In genomic region chrX:56346176-56346931, GRCm38 (mm10) we compare ENCODE assay signal across 8 mouse cellular contexts. TPM values are rescaled to one million over a fixed set of nuclear protein-coding genes. Genes with fewer than 3 reads are reported as not detected.
DNase-seq lines count a peak whose midpoint lies in the region; ATAC-seq and TF ChIP-seq lines count a peak whose summit lies in the region.

Gene Zfp449 (plus strand): TSS chrX:56346400.

- TF ChIP-seq CTCF in heart, adult 2 months (IDR thresholded peaks at IDR 0.05): no peak
- TF ChIP-seq CTCF in kidney, adult 2 months (conservative IDR thresholded peaks at IDR 0.05; ENCODE audit: insufficient read depth, insufficient read length, low read depth, low read length): no peak

- no peaks in the 10 kb centered on the region for H3K9me3 ChIP-seq in embryonic facial prominence, embryonic 13.5 days
- no peaks in the 10 kb centered on the region for H3K9me3 ChIP-seq in limb, embryonic 12.5 days
- no peaks in the 10 kb centered on the region for H3K9me3 ChIP-seq in midbrain, embryonic 14.5 days (ENCODE audit: control insufficient read depth, low read length)

- TF ChIP-seq EP300 in heart, adult 2 months (IDR thresholded peaks at IDR 0.05; ENCODE audit: insufficient read depth, low read depth, low read length): no peak

- peak; percentile 91 for DNase-seq in 3T3-L1 (ENCODE audit: low read depth, low spot score)
- DNase-seq in adrenal gland, postnatal 4 days (ENCODE audit: low spot score in 2 of 2): peak; percentile 46 to 51
- DNase-seq in heart, adult 2 months: peak; percentile 84 to 86
- peak; percentile 83 for DNase-seq in kidney, adult 2 months
- DNase-seq in midbrain, embryonic 14.5 days: peak; percentile 93
- DNase-seq in spleen, postnatal 10 days (ENCODE audit: low spot score in 2 of 2): peak; percentile 18 to 75

- H3K4me3 ChIP-seq in embryonic facial prominence, embryonic 13.5 days: peak within 1 kb of the TSS; percentile 57
- peak within 1 kb of the TSS; percentile 52 for H3K4me3 ChIP-seq in heart, adult 2 months
- peak within 1 kb of the TSS; percentile 70 for H3K4me3 ChIP-seq in kidney, adult 2 months (ENCODE audit: insufficient read depth, low read depth, low read length)
- peak within 1 kb of the TSS; percentile 53 for H3K4me3 ChIP-seq in limb, embryonic 12.5 days (replicated peaks)
- peak within 1 kb of the TSS; percentile 55 for H3K4me3 ChIP-seq in midbrain, embryonic 14.5 days (replicated peaks; ENCODE audit: low read depth, low read length)

- no peak within 1 kb of the TSS for H3K27ac ChIP-seq in embryonic facial prominence, embryonic 13.5 days
- H3K27ac ChIP-seq in heart, adult 2 months: peak within 1 kb of the TSS; percentile 67
- no peak within 1 kb of the TSS for H3K27ac ChIP-seq in kidney, adult 2 months (ENCODE audit: insufficient read depth, low read depth, low read length)
- no peak within 1 kb of the TSS for H3K27ac ChIP-seq in limb, embryonic 12.5 days
- H3K27ac ChIP-seq in midbrain, embryonic 14.5 days (replicated peaks; ENCODE audit: low read depth, low read length): no peak within 1 kb of the TSS

- H3K79me2 ChIP-seq in heart, adult 2 months (replicated peaks; ENCODE audit: control insufficient read depth, insufficient read depth, low read length): 0 out of 2 replicates have a peak, but pooled peaks cover 2% of the 10 kb centered on the region

- peak within 1 kb of the TSS; percentile 54 for H3K4me2 ChIP-seq in embryonic facial prominence, embryonic 13.5 days
- H3K4me2 ChIP-seq in limb, embryonic 12.5 days: peak within 1 kb of the TSS; percentile 52
- H3K4me2 ChIP-seq in midbrain, embryonic 14.5 days (ENCODE audit: low read length): peak within 1 kb of the TSS; percentile 53

- ATAC-seq in embryonic facial prominence, embryonic 13.5 days (ENCODE audit: insufficient number of reproducible peaks, insufficient read depth, low FRiP score, low TSS enrichment, low read depth): peak; percentile 87
- peak; percentile 92 for ATAC-seq in limb, embryonic 12.5 days (ENCODE audit: insufficient number of reproducible peaks, insufficient read depth, low FRiP score, low TSS enrichment, low read depth)
- ATAC-seq in midbrain, embryonic 14.5 days (ENCODE audit: low FRiP score, low TSS enrichment): peak; percentile 91

- H3K4me1 ChIP-seq in embryonic facial prominence, embryonic 13.5 days: no peaks in the 10 kb centered on the region
- H3K4me1 ChIP-seq in heart, adult 2 months (ENCODE audit: control insufficient read depth, insufficient read depth, low read length): no peaks in the 10 kb centered on the region; the same call in none of the 2 replicates
- H3K4me1 ChIP-seq in kidney, adult 2 months (ENCODE audit: control insufficient read depth, insufficient read depth, low read length): no peaks in the 10 kb centered on the region
- no peaks in the 10 kb centered on the region for H3K4me1 ChIP-seq in limb, embryonic 12.5 days (replicated peaks)
- H3K4me1 ChIP-seq in midbrain, embryonic 14.5 days (ENCODE audit: control insufficient read depth, insufficient read depth, low read length): no peaks in the 10 kb centered on the region

- intact Hi-C loops in heart, adult 2 months (cut with DNase I): no loop called here

- H3K27me3 ChIP-seq in embryonic facial prominence, embryonic 13.5 days: no peaks in the 10 kb centered on the region
- no peaks in the 10 kb centered on the region for H3K27me3 ChIP-seq in heart, adult 2 months (ENCODE audit: control insufficient read depth, insufficient read depth, low read length)
- H3K27me3 ChIP-seq in kidney, adult 2 months (replicated peaks; ENCODE audit: control insufficient read depth, insufficient read depth, low read length): no peaks in the 10 kb centered on the region
- H3K27me3 ChIP-seq in limb, embryonic 12.5 days: no peaks in the 10 kb centered on the region
- no peaks in the 10 kb centered on the region for H3K27me3 ChIP-seq in midbrain, embryonic 14.5 days (ENCODE audit: control insufficient read depth, insufficient read depth, low read length)

- 0 out of 2 replicates have a peak, but pooled peaks have one; percentile 21 for TF ChIP-seq POLR2A in heart, adult 2 months (IDR thresholded peaks at IDR 0.05; ENCODE audit: insufficient read depth, low read depth, low read length)
- TF ChIP-seq POLR2A in kidney, adult 2 months (IDR thresholded peaks at IDR 0.05; ENCODE audit: low read depth, low read length): no peak

- WGBS in embryonic facial prominence, embryonic 13.5 days: 23% methylated on average over 38 of the region's 39 CpGs
- 20% methylated on average over 33 of the region's 39 CpGs for WGBS in heart, adult 2 months
- under 1% methylated on average over 39 of the region's 39 CpGs for WGBS in kidney, adult 2 months
- 15% methylated on average over 33 of the region's 39 CpGs for WGBS in limb, embryonic 12.5 days
- 12% methylated on average over 39 of the region's 39 CpGs for WGBS in midbrain, embryonic 14.5 days

- H3K36me3 ChIP-seq in embryonic facial prominence, embryonic 13.5 days: peaks cover 6% of the 10 kb centered on the region; the same call in 1 of the 2 replicates
- H3K36me3 ChIP-seq in heart, adult 2 months (ENCODE audit: control insufficient read depth, insufficient read depth, low read length): no peaks in the 10 kb centered on the region
- H3K36me3 ChIP-seq in kidney, adult 2 months (ENCODE audit: control insufficient read depth, insufficient read depth, low read length): no peaks in the 10 kb centered on the region
- peaks cover 3% of the 10 kb centered on the region; the same call in 1 of the 2 replicates for H3K36me3 ChIP-seq in limb, embryonic 12.5 days
- no peaks in the 10 kb centered on the region for H3K36me3 ChIP-seq in midbrain, embryonic 14.5 days (ENCODE audit: control insufficient read depth, insufficient read depth, low read length)

- H3K9ac ChIP-seq in embryonic facial prominence, embryonic 13.5 days: peak within 1 kb of the TSS; percentile 70
- peak within 1 kb of the TSS; percentile 85 for H3K9ac ChIP-seq in heart, adult 2 months (ENCODE audit: low read depth, low read length)
- peak within 1 kb of the TSS; percentile 63 for H3K9ac ChIP-seq in limb, embryonic 12.5 days (replicated peaks)
- peak within 1 kb of the TSS; percentile 55 for H3K9ac ChIP-seq in midbrain, embryonic 14.5 days (replicated peaks; ENCODE audit: low read length)

RNA-seq across cellular contexts. Expression of gene Zfp449, which starts in this region (rescaled TPM):
- total RNA-seq in adrenal gland, postnatal 4 days (2021): 1 to 10 TPM; 4.9 to 5.2 TPM
- 8.9 and 9.3 TPM in 2 replicates for polyA plus RNA-seq in embryonic facial prominence, embryonic 13.5 days (2015; fragmentation: Nextera tagmentation; extraction: Ambion mirVana)
- 1 to 10 TPM; 4.0 to 5.5 TPM for total RNA-seq in heart, adult 2 months (2021)
- polyA plus RNA-seq in heart, adult 2 months (2012; rRNA removed): 1.4 and 2.3 TPM in 2 replicates
- polyA plus RNA-seq in kidney, adult 2 months (2012; rRNA removed): 0.46 and 0.86 TPM in 2 replicates
- 6.0 and 8.1 TPM in 2 replicates for polyA plus RNA-seq in limb, embryonic 12.5 days (2016; fragmentation: Nextera tagmentation; extraction: Ambion mirVana)
- 4.5 and 6.4 TPM in 2 replicates for polyA plus RNA-seq in midbrain, embryonic 14.5 days (2014; fragmentation: Nextera tagmentation; extraction: Ambion mirVana)

Comparison
In these comparisons a context has a peak if more than half of its experiments do, and no peak if none do; other contexts are left out.
1. Peak in DNase-seq and H3K4me3 ChIP-seq in kidney, adult 2 months; RNA of the gene not detected or under 1 TPM.